Mouse (Mus musculus): ENCODE results near the gene Olfr1241.

Gene Olfr1241

DNA sequence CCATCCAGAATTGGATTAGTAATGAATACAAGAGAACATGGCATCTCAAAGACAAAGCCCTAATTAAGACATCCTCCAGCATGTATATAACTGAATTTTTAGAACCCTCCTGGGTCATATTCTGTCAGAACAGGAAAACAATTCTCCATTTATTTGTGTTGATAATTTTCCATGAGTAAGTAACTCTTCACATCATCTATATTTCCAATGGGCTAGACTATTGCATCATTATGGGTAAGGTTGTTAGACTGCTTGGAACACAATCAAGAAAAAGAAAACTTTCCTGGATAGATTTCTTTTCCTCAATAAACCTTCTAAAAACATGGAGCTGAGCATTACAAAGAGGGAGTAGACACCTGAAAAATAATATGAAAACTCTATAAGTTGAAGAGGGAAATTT, at the start of gene Olfr1241:
Olfr1241 (minus strand) TSS at position 101 of the 400 bp plus-strand sequence.
- no peak for DNase-seq (ENCODE audit: low read depth, low spot score)

DNA sequence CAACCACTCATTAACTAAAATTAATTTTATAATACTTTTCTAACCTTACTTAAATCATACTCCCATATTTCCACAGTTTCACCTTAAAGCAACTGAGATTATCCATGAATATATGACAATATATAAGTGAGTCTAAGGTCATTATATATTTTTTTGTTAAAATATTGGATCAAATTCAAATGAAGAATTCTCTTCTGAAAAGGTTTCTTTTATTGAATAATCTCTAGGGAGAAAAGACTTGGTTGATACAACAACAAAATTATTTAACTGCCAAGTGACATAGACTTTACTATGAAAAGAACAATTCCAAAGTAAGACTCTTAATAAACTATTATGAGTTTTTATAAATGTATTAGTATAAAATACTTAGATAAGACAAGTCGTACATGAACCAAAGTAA, 44.5 kb upstream of the Olfr1241 start, which contains the start of gene Olfr1243:
Olfr1243 (minus strand) TSS at position 101 of the 400 bp plus-strand sequence.
- no peak for DNase-seq (ENCODE audit: low read depth, low spot score)

GRCm38 (mm10) chr2:89498235-89498634, 11.3 kb upstream of the Olfr1241 start, which contains the start of gene Olfr1242:
Gene Olfr1242, minus strand, starts transcription at chr2:89498335.
- no peak for DNase-seq (ENCODE audit: low read depth, low spot score)

- DNase-seq (ENCODE audit: low read depth, low spot score), result no peak
These were observed 44.0 kb downstream of the Olfr1241 start, which contains the start of gene Olfr1240 for GRCm38 (mm10) chr2:89442900-89443299. Gene Olfr1240, minus strand, starts transcription at chr2:89443000.

All from WW6 (cell line).